Mouse (Mus musculus) lung, postnatal 25 days (tissue): ENCODE data around the gene Scnn1g.

Experiments used
- DNase-seq: peaks from one replicate; pipeline ENCODE4 v3.0.0; 2022; ENCODE audit warnings: low spot score

Gene Scnn1g

GRCm38 (mm10) chr7:121778553-121778952 lies 44.3 kb downstream of the Scnn1g start:
- peak; percentile 59 for DNase-seq

- DNase-seq = peak; percentile 32
Observed at GRCm38 (mm10) chr7:121778980-121779379, 44.7 kb downstream of the Scnn1g start.

- DNase-seq = no peak
Observed at GRCm38 (mm10) chr7:121779409-121779808, 45.1 kb downstream of the Scnn1g start.

- DNase-seq = no peak
Observed at GRCm38 (mm10) chr7:121782188-121782909, 48.1 kb downstream of the Scnn1g start.

- no peak for DNase-seq
Observed at GRCm38 (mm10) chr7:121785651-121786228, 51.5 kb downstream of the Scnn1g start.

GRCm38 (mm10) chr7:121797781-121798180 lies 63.5 kb downstream of the Scnn1g start:
- no peak for DNase-seq

GRCm38 (mm10) chr7:121802471-121802870 lies 68.2 kb downstream of the Scnn1g start:
- DNase-seq = peak; percentile 16

GRCm38 (mm10) chr7:121803011-121803410 lies 68.7 kb downstream of the Scnn1g start:
- no peak for DNase-seq

- DNase-seq = no peak
Observed at GRCm38 (mm10) chr7:121805811-121806496, 71.7 kb downstream of the Scnn1g start.

GRCm38 (mm10) chr7:121807726-121808580 lies 73.7 kb downstream of the Scnn1g start:
- peak; percentile 18 for DNase-seq
